26 mouse cellular contexts compared by ENCODE assay signal in genomic region chr9:47378541-47378940, GRCm38 (mm10).
DNase-seq lines count a peak whose midpoint lies in the region; ATAC-seq and TF ChIP-seq lines count a peak whose summit lies in the region.
"Had no signal": no experiment of that assay in that cellular context is flagged by ENCODE, and none has a peak within 500 bp of the region (broad histone marks: within the 10 kb centered on the region; RNA-seq: fewer than 3 reads in every experiment).

No protein-coding gene starts in this region.

- H3K4me3 ChIP-seq in liver, embryonic 12.5 days = no peak overlapping the region
- no peak overlapping the region for H3K4me3 ChIP-seq in MEL (ENCODE audit: control insufficient read depth in 1 of 2, insufficient read depth in 1 of 2, low read depth in 2 of 2, low read length in 2 of 2)
- H3K4me3 ChIP-seq in liver, postnatal 0 days (ENCODE audit: low read depth, low read length) = no peak overlapping the region
- H3K4me3 ChIP-seq: embryonic facial prominence, embryonic 13.5 days; embryonic facial prominence, embryonic 15.5 days; erythroblast, embryonic 14.5 days; forebrain, embryonic 10.5 days; forebrain, embryonic 12.5 days had no signal

- ATAC-seq in liver, embryonic 12.5 days = peak; percentile 58; the same call in 1 of the 2 replicates
- ATAC-seq in liver, postnatal 0 days = no peak; the same call in 1 of the 2 replicates
- ATAC-seq: CD4-positive, CD25-positive, alpha-beta regulatory T cell, adult 4 months; forebrain, embryonic 14.5 days; forebrain, embryonic 16.5 days had no signal

- no peak for TF ChIP-seq RAD21 in MEL (IDR thresholded peaks at IDR 0.05; ENCODE audit: low read depth, low read length)

- H3K9ac ChIP-seq in liver, embryonic 12.5 days = no peak overlapping the region
- no peak overlapping the region for H3K9ac ChIP-seq in MEL (ENCODE audit: control insufficient read depth, low read depth, low read length, poor library complexity, severe bottlenecking)
- H3K9ac ChIP-seq in liver, postnatal 0 days (replicated peaks) = no peak overlapping the region
- H3K9ac ChIP-seq: embryonic facial prominence, embryonic 13.5 days; embryonic facial prominence, embryonic 15.5 days; forebrain, embryonic 12.5 days had no signal

- 30% methylated on average over 5 of the region's 5 CpGs for WGBS in liver, embryonic 12.5 days (ENCODE audit: insufficient replicate concordance)
- 47% methylated on average over 5 of the region's 5 CpGs for WGBS in liver, postnatal 0 days (ENCODE audit: insufficient replicate concordance)

- H3K4me1 ChIP-seq in liver, embryonic 12.5 days = peaks cover 6% of the 10 kb centered on the region; the same call in 1 of the 2 replicates
- peaks cover 8 to 11% of the 10 kb centered on the region in 2 experiments for H3K4me1 ChIP-seq in MEL (ENCODE audit: control insufficient read depth in 1 of 2, insufficient read depth in 2 of 2, low read length in 2 of 2)
- no peaks in the 10 kb centered on the region for H3K4me1 ChIP-seq in liver, postnatal 0 days (ENCODE audit: insufficient read depth)
- H3K4me1 ChIP-seq: embryonic facial prominence, embryonic 13.5 days; embryonic facial prominence, embryonic 15.5 days; forebrain, embryonic 10.5 days; forebrain, embryonic 12.5 days had no signal

- no peaks in the 10 kb centered on the region for H3K9me3 ChIP-seq in liver, embryonic 12.5 days (replicated peaks)
- no peaks in the 10 kb centered on the region for H3K9me3 ChIP-seq in MEL (replicated peaks; ENCODE audit: insufficient read depth, low read length)
- H3K9me3 ChIP-seq in liver, postnatal 0 days (ENCODE audit: low read length) = no peaks in the 10 kb centered on the region
- H3K9me3 ChIP-seq: embryonic facial prominence, embryonic 13.5 days; embryonic facial prominence, embryonic 15.5 days; forebrain, embryonic 12.5 days had no signal

- peak; percentile 67 to 80 for TF ChIP-seq EP300 in MEL (IDR thresholded peaks at IDR 0.05; ENCODE audit: low read depth in 1 of 2, low read length in 2 of 2)
- 0 out of 2 replicates have a peak, but pooled peaks have one; percentile 21 for TF ChIP-seq EP300 in liver, postnatal 0 days (IDR thresholded peaks at IDR 0.05; ENCODE audit: low read depth)

- DNase-seq in liver (no peak), MEL (ENCODE audit: low read depth, low spot score) (peak; percentile 54)
- DNase-seq in liver, postnatal 0 days = no peak
- no peak for DNase-seq in lung, postnatal 10 days
- DNase-seq: adrenal gland, adult 2 months; adrenal gland, postnatal 10 days; adrenal gland, postnatal 25 days; B cell, adult 2 months; cerebellum, adult 11 months; cerebellum, adult 18-20 months; cerebellum, adult 8-10 months; cerebellum, adult 9-11 months; cerebellum, postnatal 14 days; cerebellum, postnatal 36 days; embryo, embryonic 11 days had no signal

- no peak overlapping the region for H3K4me2 ChIP-seq in liver, embryonic 12.5 days
- H3K4me2 ChIP-seq in liver, postnatal 0 days (ENCODE audit: low read depth, low read length) = no peak overlapping the region
- H3K4me2 ChIP-seq: embryonic facial prominence, embryonic 13.5 days; embryonic facial prominence, embryonic 15.5 days; forebrain, embryonic 12.5 days had no signal

- H3K27ac ChIP-seq in liver, embryonic 12.5 days = no peak overlapping the region
- H3K27ac ChIP-seq in MEL (ENCODE audit: control insufficient read depth, low read depth, low read length) = no peak overlapping the region
- no peak overlapping the region for H3K27ac ChIP-seq in liver, postnatal 0 days (ENCODE audit: low read depth)
- H3K27ac ChIP-seq: embryonic facial prominence, embryonic 13.5 days; embryonic facial prominence, embryonic 15.5 days; forebrain, embryonic 10.5 days; forebrain, embryonic 12.5 days had no signal

- TF ChIP-seq CTCF in MEL (IDR thresholded peaks at IDR 0.05 in 2 of 3, conservative IDR thresholded peaks at IDR 0.05 in 1 of 3; ENCODE audit: control insufficient read depth in 1 of 3, insufficient read depth in 1 of 3, low read depth in 2 of 3, low read length in 3 of 3, poor library complexity in 1 of 3, severe bottlenecking in 1 of 3) = no peak
- TF ChIP-seq CTCF in liver, postnatal 0 days (IDR thresholded peaks at IDR 0.05; ENCODE audit: low read depth) = no peak

- TF ChIP-seq POLR2A in MEL (IDR thresholded peaks at IDR 0.05; ENCODE audit: control insufficient read depth in 1 of 2, insufficient read depth in 1 of 2, low read depth in 1 of 2, low read length in 2 of 2, poor library complexity in 1 of 2) = no peak

- H3K27me3 ChIP-seq in liver, embryonic 12.5 days (replicated peaks) = no peaks in the 10 kb centered on the region
- no peaks in the 10 kb centered on the region for H3K27me3 ChIP-seq in MEL (ENCODE audit: control insufficient read depth in 1 of 2, insufficient read depth in 2 of 2, low read length in 2 of 2)
- no peaks in the 10 kb centered on the region for H3K27me3 ChIP-seq in liver, postnatal 0 days (ENCODE audit: insufficient read depth, low read length)
- H3K27me3 ChIP-seq: CH12.LX; embryonic facial prominence, embryonic 15.5 days had no signal

- no peaks in the 10 kb centered on the region for H3K79me2 ChIP-seq in MEL (ENCODE audit: control insufficient read depth, insufficient read depth, low read length, poor library complexity)

- H3K36me3 ChIP-seq in liver, embryonic 12.5 days = no peaks in the 10 kb centered on the region
- peaks cover 0 to 8% of the 10 kb centered on the region in 2 experiments; a peak in 2 of 4 replicates for H3K36me3 ChIP-seq in MEL (ENCODE audit: control insufficient read depth in 1 of 2, insufficient read depth in 2 of 2, low read length in 2 of 2)
- no peaks in the 10 kb centered on the region for H3K36me3 ChIP-seq in liver, postnatal 0 days (replicated peaks; ENCODE audit: insufficient read depth, low read length)
- H3K36me3 ChIP-seq: embryonic facial prominence, embryonic 13.5 days; embryonic facial prominence, embryonic 15.5 days; forebrain, embryonic 10.5 days; forebrain, embryonic 12.5 days; G1E had no signal

TF ChIP-seq in MEL, 35 proteins besides CTCF, POLR2A, EP300 and RAD21:
- TF ChIP-seq SMC3 (IDR thresholded peaks at IDR 0.05; ENCODE audit: low read depth, low read length) = no peak; the same call in 1 of the 2 replicates
- TF ChIP-seq ELF1 (IDR thresholded peaks at IDR 0.05; ENCODE audit: low read depth, low read length) = no peak
- no peak for TF ChIP-seq KAT2A (conservative IDR thresholded peaks at IDR 0.05; ENCODE audit: low read depth, low read length)
- TF ChIP-seq MYC (IDR thresholded peaks at IDR 0.05; ENCODE audit: low read depth, low read length) = 0 out of 2 replicates have a peak, but pooled peaks have one; percentile 21
- TF ChIP-seq MAFK (IDR thresholded peaks at IDR 0.05; ENCODE audit: borderline replicate concordance, low read depth, low read length) = no peak
- TF ChIP-seq RCOR1 (IDR thresholded peaks at IDR 0.05; ENCODE audit: low read depth, low read length) = peak; percentile 46; the same call in 1 of the 2 replicates
- no peak for TF ChIP-seq TBP (IDR thresholded peaks at IDR 0.05; ENCODE audit: low read depth, low read length)
- TF ChIP-seq ZKSCAN1 (IDR thresholded peaks at IDR 0.05; ENCODE audit: low read depth, low read length) = no peak
- no peak for TF ChIP-seq GABPA (IDR thresholded peaks at IDR 0.05; ENCODE audit: low read depth, low read length)
- TF ChIP-seq GATA1 (IDR thresholded peaks at IDR 0.05; ENCODE audit: low read depth, low read length) = peak; percentile 71
- TF ChIP-seq HCFC1 (IDR thresholded peaks at IDR 0.05; ENCODE audit: low read depth, low read length) = peak; percentile 61
- TF ChIP-seq USF1 (IDR thresholded peaks at IDR 0.05; ENCODE audit: low read depth, low read length) = no peak
- no peak for TF ChIP-seq CHD2 (IDR thresholded peaks at IDR 0.05; ENCODE audit: low read length)
- TF ChIP-seq ZMIZ1 (IDR thresholded peaks at IDR 0.05; ENCODE audit: low read depth, low read length) = no peak
- TF ChIP-seq MAX (IDR thresholded peaks at IDR 0.05; ENCODE audit: low read length) = 0 out of 2 replicates have a peak, but pooled peaks have one; percentile 11
- TF ChIP-seq POLR2AphosphoS2 (IDR thresholded peaks at IDR 0.05; ENCODE audit: low read length) = no peak
- no peak for TF ChIP-seq NELFE (IDR thresholded peaks at IDR 0.05; ENCODE audit: low read depth, low read length)
- peak; percentile 77 for TF ChIP-seq ETS1 (IDR thresholded peaks at IDR 0.05; ENCODE audit: low read depth, low read length)
- no peak for TF ChIP-seq ZC3H11A (IDR thresholded peaks at IDR 0.05; ENCODE audit: low read depth, low read length)
- TF ChIP-seq ZNF384 (IDR thresholded peaks at IDR 0.05; ENCODE audit: low read depth, low read length) = no peak
- no peak for TF ChIP-seq TAL1 (IDR thresholded peaks at IDR 0.05; ENCODE audit: low read length)
- TF ChIP-seq E2F4 (IDR thresholded peaks at IDR 0.05; ENCODE audit: borderline replicate concordance, low read depth, low read length) = no peak
- TF ChIP-seq POLR2AphosphoS5 (IDR thresholded peaks at IDR 0.05; ENCODE audit: borderline replicate concordance, low read depth, low read length) = no peak
- TF ChIP-seq MYB (IDR thresholded peaks at IDR 0.05; ENCODE audit: low read depth, low read length) = peak; percentile 76
- no peak for TF ChIP-seq NRF1 (IDR thresholded peaks at IDR 0.05; ENCODE audit: insufficient read depth, low read depth, low read length, poor library complexity, severe bottlenecking)
- TF ChIP-seq UBTF (IDR thresholded peaks at IDR 0.05; ENCODE audit: borderline replicate concordance, insufficient read depth, low read depth, low read length) = no peak
- no peak for TF ChIP-seq BHLHE40 (IDR thresholded peaks at IDR 0.05; ENCODE audit: borderline replicate concordance, low read depth, low read length)
- TF ChIP-seq MEF2A (IDR thresholded peaks at IDR 0.05; ENCODE audit: extremely low read depth, insufficient replicate concordance, low read depth, low read length, poor library complexity, severe bottlenecking) = 0 out of 2 replicates have a peak, but pooled peaks have one; percentile 26
- no peak for TF ChIP-seq JUND (IDR thresholded peaks at IDR 0.05; ENCODE audit: low read depth, low read length)
- TF ChIP-seq TCF12 (IDR thresholded peaks at IDR 0.05; ENCODE audit: low read depth, low read length) = peak; percentile 76
- no peak for TF ChIP-seq MAZ (IDR thresholded peaks at IDR 0.05; ENCODE audit: low read depth, low read length)
- no peak for TF ChIP-seq USF2 (IDR thresholded peaks at IDR 0.05; ENCODE audit: borderline replicate concordance in 1 of 2, insufficient read depth in 1 of 2, low read depth in 1 of 2, low read length in 2 of 2)
- TF ChIP-seq MXI1 (IDR thresholded peaks at IDR 0.05; ENCODE audit: low read depth, low read length) = no peak
- TF ChIP-seq SIN3A (IDR thresholded peaks at IDR 0.05; ENCODE audit: low read length) = no peak; the same call in 1 of the 2 replicates
- TF ChIP-seq CHD1 (IDR thresholded peaks at IDR 0.05; ENCODE audit: low read depth, low read length) = no peak
